Comparison of ENCODE assay signal across 23 mouse cellular contexts in the genomic region with DNA sequence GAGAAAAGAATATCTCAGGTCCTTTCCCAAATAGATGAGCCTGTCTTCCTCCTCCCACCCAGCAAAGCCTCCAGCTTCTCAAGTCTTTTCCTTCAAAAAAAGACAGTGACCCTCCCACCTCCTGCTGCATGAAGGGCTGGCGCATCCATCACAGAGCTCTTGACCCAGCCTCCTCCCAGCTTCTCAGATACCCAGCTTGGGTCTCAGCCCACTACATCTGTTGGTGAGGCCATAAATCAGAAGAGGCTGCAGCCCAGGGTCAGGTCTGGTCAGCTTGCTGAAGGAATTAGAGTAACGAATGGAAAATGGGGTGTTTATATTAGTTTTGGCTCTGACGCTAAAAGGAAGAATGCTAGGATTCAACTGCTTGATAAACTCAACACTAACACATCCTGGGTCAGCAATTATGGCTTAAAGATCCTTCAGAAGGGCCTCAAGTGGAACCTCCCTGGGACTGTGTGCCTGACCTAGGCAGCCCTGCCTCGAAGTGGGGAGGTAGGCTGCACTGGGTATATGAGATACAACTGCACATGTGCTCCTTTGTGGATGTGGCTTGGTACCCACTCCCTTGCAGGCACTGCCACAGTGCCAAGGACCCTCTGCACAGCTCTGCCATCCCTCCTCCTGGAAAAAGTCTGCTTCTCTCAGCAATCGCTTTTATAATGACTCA.
A peak's percentile ranks its signal among the peaks of the same experiment; 100 is the strongest.
DNase-seq lines count a peak whose midpoint lies in the region; ATAC-seq lines count a peak whose summit lies in the region.
"Had no signal": no experiment of that assay in that cellular context is flagged by ENCODE, and none has a peak within 500 bp of the region (broad histone marks: within the 10 kb centered on the region; RNA-seq: fewer than 3 reads in every experiment).

No protein-coding gene starts in this region.

- no peak overlapping the region for H3K9ac ChIP-seq in kidney, embryonic 15.5 days
- no peak overlapping the region for H3K9ac ChIP-seq in lung, embryonic 16.5 days (ENCODE audit: low read length)
- H3K9ac ChIP-seq: embryonic facial prominence, embryonic 12.5 days; forebrain, postnatal 0 days; heart, embryonic 13.5 days; limb, embryonic 13.5 days; midbrain, embryonic 13.5 days; stomach, embryonic 15.5 days had no signal

- no peaks in the 10 kb centered on the region for H3K36me3 ChIP-seq in kidney, embryonic 15.5 days
- H3K36me3 ChIP-seq in lung, embryonic 16.5 days (ENCODE audit: control insufficient read depth, insufficient read depth, low read length) = no peaks in the 10 kb centered on the region
- H3K36me3 ChIP-seq: embryonic facial prominence, embryonic 12.5 days; heart, embryonic 13.5 days; limb, embryonic 13.5 days; midbrain, embryonic 13.5 days; stomach, embryonic 15.5 days had no signal

- H3K4me3 ChIP-seq in kidney, embryonic 15.5 days (replicated peaks) = no peak overlapping the region
- H3K4me3 ChIP-seq in lung, embryonic 16.5 days (ENCODE audit: low read length) = no peak overlapping the region
- H3K4me3 ChIP-seq: embryonic facial prominence, embryonic 12.5 days; heart, adult 2 months; heart, embryonic 13.5 days; limb, embryonic 13.5 days; midbrain, embryonic 13.5 days; stomach, embryonic 15.5 days had no signal

- no peak overlapping the region for H3K27ac ChIP-seq in kidney, embryonic 15.5 days
- H3K27ac ChIP-seq in lung, embryonic 16.5 days (ENCODE audit: low read length) = no peak overlapping the region
- H3K27ac ChIP-seq: embryonic facial prominence, embryonic 12.5 days; heart, adult 2 months; heart, embryonic 13.5 days; hindbrain, postnatal 0 days; limb, embryonic 13.5 days; midbrain, embryonic 13.5 days; stomach, embryonic 15.5 days had no signal

- DNase-seq in adrenal gland, adult 2 months = peak; percentile 6
- DNase-seq in adrenal gland, postnatal 25 days = no peak
- DNase-seq in kidney, adult 11 months = no peak
- no peak for DNase-seq in lung, adult 18-20 months
- peak; percentile 14 for DNase-seq in yolk sac, embryonic 10.5 days (ENCODE audit: low spot score)
- DNase-seq: adrenal gland, postnatal 10 days; cerebellum, adult 9-10 months; forebrain, postnatal 0 days; gastrocnemius, postnatal 36 days; heart, adult 2 months; heart, postnatal 14 days; layer of hippocampus, postnatal 36 days; thymus, postnatal 25 days had no signal

- H3K27me3 ChIP-seq in kidney, embryonic 15.5 days = peaks cover 28% of the 10 kb centered on the region
- no peaks in the 10 kb centered on the region for H3K27me3 ChIP-seq in lung, embryonic 16.5 days (ENCODE audit: control insufficient read depth, insufficient read depth, low read depth, low read length)
- H3K27me3 ChIP-seq: embryonic facial prominence, embryonic 12.5 days; heart, embryonic 13.5 days; limb, embryonic 13.5 days; midbrain, embryonic 13.5 days; stomach, embryonic 15.5 days had no signal

- H3K9me3 ChIP-seq in kidney, embryonic 15.5 days (replicated peaks) = no peaks in the 10 kb centered on the region
- no peaks in the 10 kb centered on the region for H3K9me3 ChIP-seq in lung, embryonic 16.5 days (ENCODE audit: control insufficient read depth, low read length)
- H3K9me3 ChIP-seq: heart, embryonic 13.5 days; limb, embryonic 13.5 days; midbrain, embryonic 13.5 days; stomach, embryonic 15.5 days had no signal

- peak; percentile 85 for ATAC-seq in kidney, embryonic 15.5 days (replicated peaks; ENCODE audit: low FRiP score)
- ATAC-seq in lung, embryonic 16.5 days (ENCODE audit: low read depth) = 0 out of 2 replicates have a peak, but pooled peaks have one; percentile 62
- ATAC-seq: activated CD4-positive, CD25-positive, alpha-beta regulatory T cell, adult 4 months; forebrain, postnatal 0 days; hindbrain, postnatal 0 days; intestine, postnatal 0 days; midbrain, embryonic 13.5 days had no signal

- H3K4me1 ChIP-seq in kidney, embryonic 15.5 days = peaks cover 8% of the 10 kb centered on the region; the same call in 1 of the 2 replicates
- no peaks in the 10 kb centered on the region for H3K4me1 ChIP-seq in lung, embryonic 16.5 days (replicated peaks; ENCODE audit: control insufficient read depth, insufficient read depth, low read length)
- H3K4me1 ChIP-seq: embryonic facial prominence, embryonic 12.5 days; heart, embryonic 13.5 days; stomach, embryonic 15.5 days had no signal

- 18% methylated on average over 5 of the region's 5 CpGs for WGBS in kidney, embryonic 15.5 days
- 34% methylated on average over 5 of the region's 5 CpGs for WGBS in lung, embryonic 16.5 days

- H3K4me2 ChIP-seq in kidney, embryonic 15.5 days = no peak overlapping the region
- H3K4me2 ChIP-seq in lung, embryonic 16.5 days (ENCODE audit: low read depth, low read length) = no peak overlapping the region
- H3K4me2 ChIP-seq: embryonic facial prominence, embryonic 12.5 days; heart, embryonic 13.5 days; limb, embryonic 13.5 days; midbrain, embryonic 13.5 days; stomach, embryonic 15.5 days had no signal

Comparison
In these comparisons a context has a peak if more than half of its experiments do, and no peak if none do; other contexts are left out.
1. DNase-seq: peak in adrenal gland, adult 2 months (single experiment) and yolk sac, embryonic 10.5 days (single experiment); none in adrenal gland, postnatal 25 days (single experiment), kidney, adult 11 months (single experiment) and lung, adult 18-20 months (0 of 2).